ENCODE assay signal across 19 mouse cellular contexts in genomic region chr2:35338036-35338435, GRCm38 (mm10). TPM values are rescaled to one million over a fixed set of nuclear protein-coding genes. Genes with fewer than 3 reads are reported as not detected.
DNase-seq lines count a peak whose midpoint lies in the region; ATAC-seq and TF ChIP-seq lines count a peak whose summit lies in the region.
"Had no signal": no experiment of that assay in that cellular context is flagged by ENCODE, and none has a peak within 500 bp of the region (broad histone marks: within the 10 kb centered on the region; RNA-seq: fewer than 3 reads in every experiment).

No protein-coding gene starts in this region.

- 61% methylated on average over 1 of the region's 1 CpGs for WGBS in kidney, embryonic 15.5 days
- WGBS in hindbrain, embryonic 12.5 days = 61% methylated on average over 1 of the region's 1 CpGs

- TF ChIP-seq POLR2A in myocyte (IDR thresholded peaks at IDR 0.05; ENCODE audit: insufficient read length, low read depth) = no peak

- no peaks in the 10 kb centered on the region for H3K36me3 ChIP-seq in kidney, embryonic 15.5 days
- H3K36me3 ChIP-seq in myocyte (ENCODE audit: control insufficient read depth, insufficient read depth) = no peaks in the 10 kb centered on the region
- no peaks in the 10 kb centered on the region for H3K36me3 ChIP-seq in hindbrain, embryonic 12.5 days
- H3K36me3 ChIP-seq: limb, embryonic 13.5 days; neural tube, embryonic 12.5 days had no signal

- no peak for ATAC-seq in kidney, embryonic 15.5 days (replicated peaks; ENCODE audit: low FRiP score)
- no peak for ATAC-seq in hindbrain, embryonic 12.5 days (ENCODE audit: low FRiP score)
- ATAC-seq: activated CD4-positive, CD25-positive, alpha-beta regulatory T cell, adult 4 months; forebrain, postnatal 0 days had no signal

- peaks cover 33% of the 10 kb centered on the region for H3K79me2 ChIP-seq in myocyte (ENCODE audit: control insufficient read depth, insufficient read depth)

- H3K9ac ChIP-seq in kidney, embryonic 15.5 days = no peak overlapping the region
- H3K9ac ChIP-seq in hindbrain, embryonic 12.5 days = no peak overlapping the region
- H3K9ac ChIP-seq: forebrain, postnatal 0 days had no signal

- peaks cover 21% of the 10 kb centered on the region for H3K4me1 ChIP-seq in kidney, embryonic 15.5 days
- peaks cover 24% of the 10 kb centered on the region for H3K4me1 ChIP-seq in brown adipose tissue, adult 24 weeks (ENCODE audit: control insufficient read depth, insufficient read depth, insufficient read length, low read length)
- H3K4me1 ChIP-seq in hindbrain, embryonic 12.5 days = peaks cover 14% of the 10 kb centered on the region

- H3ac ChIP-seq in myocyte (ENCODE audit: control insufficient read depth, insufficient read length) = no peak overlapping the region

- H3K27ac ChIP-seq in kidney, embryonic 15.5 days = peak overlapping the region; percentile 11
- H3K27ac ChIP-seq in brown adipose tissue, adult 24 weeks (replicated peaks; ENCODE audit: low read depth, low read length) = peak overlapping the region; percentile 82
- no peak overlapping the region for H3K27ac ChIP-seq in hindbrain, embryonic 12.5 days
- H3K27ac ChIP-seq: neural tube, embryonic 12.5 days had no signal

- no peaks in the 10 kb centered on the region for H3K27me3 ChIP-seq in kidney, embryonic 15.5 days
- no peaks in the 10 kb centered on the region for H3K27me3 ChIP-seq in myocyte (ENCODE audit: control insufficient read depth, insufficient read depth, insufficient read length)
- H3K27me3 ChIP-seq in hindbrain, embryonic 12.5 days = peaks cover 6% of the 10 kb centered on the region; the same call in 1 of the 2 replicates
- H3K27me3 ChIP-seq: neural tube, embryonic 12.5 days had no signal

- no peak for DNase-seq in kidney, postnatal 10 days
- DNase-seq in 3T3-L1 (ENCODE audit: low read depth, low spot score) = peak; percentile 25
- no peak for DNase-seq in gastrocnemius, adult 18-20 months (ENCODE audit: low spot score)
- DNase-seq: cerebellum, adult 8-10 months; forebrain, postnatal 0 days; retina, postnatal 1 day; spleen, adult 18-20 months; thymus, adult 18-20 months had no signal

- H3K4me3 ChIP-seq in kidney, embryonic 15.5 days (replicated peaks) = no peak overlapping the region
- no peak overlapping the region for H3K4me3 ChIP-seq in brown adipose tissue, adult 24 weeks (ENCODE audit: insufficient read depth, low read depth, low read length)
- peak overlapping the region; percentile 82 for H3K4me3 ChIP-seq in myocyte
- H3K4me3 ChIP-seq in hindbrain, embryonic 12.5 days = no peak overlapping the region

- H3K9me3 ChIP-seq in kidney, embryonic 15.5 days (replicated peaks) = no peaks in the 10 kb centered on the region
- H3K9me3 ChIP-seq in hindbrain, embryonic 12.5 days (replicated peaks) = no peaks in the 10 kb centered on the region
- H3K9me3 ChIP-seq: limb, embryonic 13.5 days; neural tube, embryonic 12.5 days had no signal

- no peak overlapping the region for H3K4me2 ChIP-seq in kidney, embryonic 15.5 days
- H3K4me2 ChIP-seq in myocyte (ENCODE audit: low read depth) = peak overlapping the region; percentile 99
- no peak overlapping the region for H3K4me2 ChIP-seq in hindbrain, embryonic 12.5 days (replicated peaks)

TF ChIP-seq in myocyte, 11 proteins besides CTCF, POLR2A, EP300 and RAD21:
- no peak for TF ChIP-seq USF1 (IDR thresholded peaks at IDR 0.05; ENCODE audit: low read depth)
- TF ChIP-seq POLR2AphosphoS2 (IDR thresholded peaks at IDR 0.05; ENCODE audit: insufficient read length, low read depth) = no peak
- no peak for TF ChIP-seq MAX (IDR thresholded peaks at IDR 0.05; ENCODE audit: low read depth)
- TF ChIP-seq E2F4 (IDR thresholded peaks at IDR 0.05; ENCODE audit: insufficient read depth) = no peak
- TF ChIP-seq MYOD1 (IDR thresholded peaks at IDR 0.05; ENCODE audit: control insufficient read depth in 1 of 3, insufficient read length in 2 of 3, low read depth in 2 of 3) = no peak
- no peak for TF ChIP-seq MYOG (IDR thresholded peaks at IDR 0.05; ENCODE audit: control insufficient read depth in 1 of 3, insufficient read depth in 1 of 3, insufficient read length in 2 of 3, low read depth in 2 of 3)

RNA-seq across cellular contexts. Expression of gene Stom, which starts 1.3 kb away (rescaled TPM):
- 31.6 and 34.1 TPM in 2 replicates for polyA plus RNA-seq in kidney, embryonic 15.5 days (2015; fragmentation: Nextera tagmentation; extraction: Ambion mirVana)
- polyA plus RNA-seq in brown adipose tissue, adult 24 weeks (2012; ENCODE audit: insufficient read depth, insufficient read length, missing spikeins) = 230 and 257 TPM in 2 replicates
- polyA plus RNA-seq in myocyte (2012; fragmentation: generic; extraction: Trizol) = 170 TPM
- polyA plus RNA-seq in hindbrain, embryonic 12.5 days (2016; fragmentation: Nextera tagmentation; extraction: Ambion mirVana) = 16.6 and 17.0 TPM in 2 replicates
- total RNA-seq in gastrocnemius, adult 18-20 months (2021) = 10 to 100 TPM; 33.3 to 33.7 TPM

RNA-seq across cellular contexts. Expression of gene 4930568D16Rik, which starts 29.5 kb away (rescaled TPM):
- not detected in 2 replicates for polyA plus RNA-seq in kidney, embryonic 15.5 days (2015; fragmentation: Nextera tagmentation; extraction: Ambion mirVana)
- polyA plus RNA-seq in brown adipose tissue, adult 24 weeks (2012; ENCODE audit: insufficient read depth, insufficient read length, missing spikeins) = not detected in 2 replicates
- not detected for polyA plus RNA-seq in myocyte (2012; fragmentation: generic; extraction: Trizol)
- not detected in 2 replicates for polyA plus RNA-seq in hindbrain, embryonic 12.5 days (2016; fragmentation: Nextera tagmentation; extraction: Ambion mirVana)
- total RNA-seq in gastrocnemius, adult 18-20 months (2021) = not detected
- total RNA-seq: forebrain, postnatal 0 days; gastrocnemius, postnatal 36 days; heart, postnatal 10 days had no signal
- polyA plus RNA-seq: activated CD4-positive, CD25-positive, alpha-beta regulatory T cell, adult 4 months; erythroblast, embryonic 14.5 days; forebrain, postnatal 0 days; limb, embryonic 13.5 days; midbrain, embryonic 16.5 days; neural tube, embryonic 12.5 days had no signal

RNA-seq across cellular contexts. Expression of gene 4930402F06Rik, which starts 58.9 kb away (rescaled TPM):
- polyA plus RNA-seq in kidney, embryonic 15.5 days (2015; fragmentation: Nextera tagmentation; extraction: Ambion mirVana) = not detected in 2 replicates
- not detected in 2 replicates for polyA plus RNA-seq in brown adipose tissue, adult 24 weeks (2012; ENCODE audit: insufficient read depth, insufficient read length, missing spikeins)
- not detected for polyA plus RNA-seq in myocyte (2012; fragmentation: generic; extraction: Trizol)
- polyA plus RNA-seq in hindbrain, embryonic 12.5 days (2016; fragmentation: Nextera tagmentation; extraction: Ambion mirVana) = not detected in 2 replicates
- total RNA-seq in gastrocnemius, adult 18-20 months (2021) = not detected
- total RNA-seq: forebrain, postnatal 0 days; gastrocnemius, postnatal 36 days; heart, postnatal 10 days had no signal
- polyA plus RNA-seq: activated CD4-positive, CD25-positive, alpha-beta regulatory T cell, adult 4 months; erythroblast, embryonic 14.5 days; forebrain, postnatal 0 days; limb, embryonic 13.5 days; midbrain, embryonic 16.5 days; neural tube, embryonic 12.5 days had no signal
